Mouse (Mus musculus) kidney, postnatal 36 days (tissue): ENCODE data around the gene Serpinb1b.
"Not testable (repeated sequence)": the region's sequence is repeated elsewhere in the genome, so short reads cannot be mapped to it uniquely, and the experiment has no call there.

Experiments
- DNase-seq, 2 experiments: peaks; one replicate each; pipeline ENCODE4 v3.0.0; 2021 to 2022; ENCODE audit warnings: mixed read lengths in 2 of 2

Gene Serpinb1b

GRCm38 (mm10) chr13:33078056-33078705, at the start of gene Serpinb1b:
Gene Serpinb1b (plus strand): TSS chr13:33078575.
- no peak for DNase-seq

GRCm38 (mm10) chr13:33029478-33029877, 48.9 kb upstream of the Serpinb1b start:
- DNase-seq = not testable (repeated sequence)

GRCm38 (mm10) chr13:33030281-33030680, 48.1 kb upstream of the Serpinb1b start:
- no peak for DNase-seq

- DNase-seq = no peak
These were observed 42.9 kb upstream of the Serpinb1b start for GRCm38 (mm10) chr13:33035506-33035905.

GRCm38 (mm10) chr13:33043542-33043941, 34.8 kb upstream of the Serpinb1b start:
- no peak for DNase-seq

- no peak for DNase-seq
These were observed 31.1 kb upstream of the Serpinb1b start for GRCm38 (mm10) chr13:33047234-33047633.

- DNase-seq = no peak
These were observed 30.2 kb upstream of the Serpinb1b start for GRCm38 (mm10) chr13:33048187-33048586.

- no peak for DNase-seq
These were observed 26.7 kb upstream of the Serpinb1b start for GRCm38 (mm10) chr13:33051697-33052096.

GRCm38 (mm10) chr13:33063048-33063447, 15.3 kb upstream of the Serpinb1b start:
- peak in 1 of 2 experiments; percentile 11 for DNase-seq

- DNase-seq = no peak
These were observed 10.9 kb upstream of the Serpinb1b start for GRCm38 (mm10) chr13:33067387-33067977.

- DNase-seq = no peak
These were observed 10.2 kb upstream of the Serpinb1b start for GRCm38 (mm10) chr13:33068164-33068563.

GRCm38 (mm10) chr13:33071776-33072175, 6.6 kb upstream of the Serpinb1b start:
- DNase-seq = no peak

- peak; percentile 54 to 77 for DNase-seq
These were observed 4.3 kb upstream of the Serpinb1b start for GRCm38 (mm10) chr13:33074029-33074428.

GRCm38 (mm10) chr13:33076247-33076646, 2.1 kb upstream of the Serpinb1b start:
- no peak for DNase-seq

- no peak for DNase-seq
These were observed 1.2 kb upstream of the Serpinb1b start for GRCm38 (mm10) chr13:33077026-33077685.

- DNase-seq = peak in 1 of 2 experiments; percentile 25
These were observed 1.0 kb downstream of the Serpinb1b start for GRCm38 (mm10) chr13:33079391-33079790.

- DNase-seq = peak; percentile 24 to 61
These were observed 2.0 kb downstream of the Serpinb1b start for GRCm38 (mm10) chr13:33080356-33080755.

- DNase-seq = no peak
These were observed 5.5 kb downstream of the Serpinb1b start for GRCm38 (mm10) chr13:33083834-33084233.

- no peak for DNase-seq
These were observed 6.8 kb downstream of the Serpinb1b start for GRCm38 (mm10) chr13:33084975-33085694.

GRCm38 (mm10) chr13:33085695-33086432, 7.5 kb downstream of the Serpinb1b start:
- DNase-seq = no peak

GRCm38 (mm10) chr13:33089566-33089965, 11.2 kb downstream of the Serpinb1b start:
- DNase-seq = no peak

GRCm38 (mm10) chr13:33090546-33090945, 12.2 kb downstream of the Serpinb1b start:
- no peak for DNase-seq

- no peak for DNase-seq
These were observed 12.9 kb downstream of the Serpinb1b start for GRCm38 (mm10) chr13:33091306-33091705.
